Mouse (Mus musculus) erythroblast, embryonic 14.5 days (primary cell): ENCODE data around the gene Ntm.

Source experiments
- GATA1 ChIP-seq: IDR thresholded peaks from 2 replicates; pipeline ENCODE4 v1.6.1; 2012; ENCODE audit warnings: low read length, inconsistent platforms, mixed read lengths
- TAL1 ChIP-seq: IDR thresholded peaks from 3 replicates; pipeline ENCODE4 v1.6.1; 2012; ENCODE audit warnings: low read length, inconsistent platforms, mixed read lengths

GRCm38 (mm10) chr9:29242497-29243422 is 720.2 kb downstream of the Ntm start:
- TF ChIP-seq GATA1 = no peak
- TF ChIP-seq TAL1 = no peak
